Mouse (Mus musculus): Measurements from ENCODE around the gene Zfp408. TPM values are rescaled to one million over a fixed set of nuclear protein-coding genes. Genes with fewer than 3 reads are reported as not detected.
"Not testable (repeated sequence)": the region's sequence is repeated elsewhere in the genome, so short reads cannot be mapped to it uniquely, and the experiment has no call there.

Gene Zfp408
- total RNA-seq, 2 experiments from 2014 or later: 7.2 to 9.4 TPM

DNA sequence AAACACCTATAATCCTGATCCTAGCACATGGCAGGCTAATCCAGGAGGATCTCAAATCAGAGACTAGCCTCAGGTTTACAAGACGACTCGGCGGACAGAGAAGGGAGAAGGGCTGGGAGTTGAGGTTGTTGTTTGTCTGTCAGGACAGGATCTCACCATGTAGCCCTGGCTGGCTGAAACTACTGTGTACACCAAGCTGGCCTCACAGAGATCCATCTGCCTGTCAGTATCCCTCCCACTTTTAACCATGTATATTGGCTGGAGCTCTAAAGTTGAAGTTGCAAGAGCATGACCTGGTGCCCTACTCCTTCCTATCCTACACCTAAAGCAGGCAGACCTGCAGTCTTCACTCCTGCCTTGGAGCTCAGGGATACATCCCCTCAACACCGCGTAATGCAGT, 27.2 kb downstream of the Zfp408 start:
- no peak for DNase-seq (ENCODE audit: low spot score in 2 of 2)

DNA sequence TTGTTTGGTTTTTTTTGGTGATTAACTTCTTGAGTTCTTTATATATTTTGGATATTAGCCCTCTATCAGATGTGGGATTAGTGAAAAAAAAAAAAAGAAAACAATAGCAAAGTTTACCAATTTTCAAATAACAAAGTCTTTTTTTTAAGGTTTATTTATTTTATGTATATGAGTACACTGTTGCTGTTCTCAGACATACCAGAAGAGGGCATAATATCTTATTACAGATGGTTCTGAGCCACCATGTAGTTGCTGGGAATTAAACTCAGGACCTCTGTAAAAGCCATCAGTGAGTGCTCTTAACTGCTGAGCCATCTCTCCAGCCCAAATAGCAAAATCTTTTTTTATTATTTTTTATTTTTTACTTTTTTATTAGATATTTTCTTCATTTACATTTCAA, 40.2 kb downstream of the Zfp408 start:
- DNase-seq (ENCODE audit: low spot score in 2 of 2): not testable (repeated sequence)

- DNase-seq (ENCODE audit: low spot score in 2 of 2): no peak
These were observed 47.2 kb downstream of the Zfp408 start for GRCm38 (mm10) chr2:91602389-91602788.

DNA sequence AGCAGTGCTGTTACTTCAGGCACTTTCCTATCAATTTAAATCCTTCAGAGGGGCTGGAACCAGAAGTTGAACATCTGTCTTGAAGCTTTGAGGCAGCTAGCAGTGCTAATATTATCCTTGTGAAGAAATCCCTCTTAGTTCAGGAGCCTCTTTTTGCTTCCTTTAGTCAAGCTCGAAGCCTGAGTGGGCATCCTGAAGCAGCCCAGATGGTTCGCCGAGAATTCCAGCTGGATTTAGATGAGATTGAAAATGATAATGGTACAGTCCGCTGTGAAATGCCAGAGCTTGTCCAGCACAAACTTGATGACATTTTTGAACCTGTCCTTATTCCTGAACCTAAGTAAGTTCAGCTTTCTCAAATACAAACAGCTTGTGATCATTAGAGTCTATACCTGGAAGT, 49.1 kb downstream of the Zfp408 start:
- peak in 1 of 2 experiments; percentile 48 for DNase-seq (ENCODE audit: low spot score in 2 of 2)

Other genes starting within 250 kb of the Zfp408 start
- gene 1110051M20Rik, start 205.1 kb downstream of the Zfp408 start, total RNA-seq (2021): 100 to 1,000 TPM; 111 to 121 TPM
- 10 to 100 TPM; 27.2 to 31.2 TPM for gene Lrp4, start 192.3 kb downstream of the Zfp408 start, total RNA-seq (2021)
- gene Ckap5, start 123.0 kb downstream of the Zfp408 start, total RNA-seq (2021): 100 to 1,000 TPM; 110 to 118 TPM
- not detected for gene F2, start 13.4 kb downstream of the Zfp408 start, total RNA-seq (2021)
- 10 to 100 TPM; 62.1 to 65.6 TPM for gene Arhgap1, start 69 bp upstream of the Zfp408 start, total RNA-seq (2021)
- 10 to 100 TPM; 78.0 to 79.6 TPM for gene Atg13, start 60.8 kb upstream of the Zfp408 start, total RNA-seq (2021)
- gene Harbi1, start 61.1 kb upstream of the Zfp408 start, total RNA-seq (2021): 1 to 10 TPM; 7.1 TPM
- 10 to 100 TPM; 51.1 to 52.3 TPM for gene Ambra1, start 80.3 kb upstream of the Zfp408 start, total RNA-seq (2021)

Measured in layer of hippocampus, adult 18-20 months (tissue).